Mouse (Mus musculus): Measurements from ENCODE around the gene Dynlrb1. TPM values are rescaled to one million over a fixed set of nuclear protein-coding genes. Genes with fewer than 3 reads are reported as not detected.

The Dynlrb1 gene
- polyA plus RNA-seq, 2 experiments from 2014 or later, result 259 to 281 TPM

- no peak for ATAC-seq
These were observed 47.5 kb downstream of the Dynlrb1 start for GRCm38 (mm10) chr2:155283793-155284192.

GRCm38 (mm10) chr2:155284647-155285046 is 48.3 kb downstream of the Dynlrb1 start:
- ATAC-seq, result no peak

GRCm38 (mm10) chr2:155285744-155286143 is 49.4 kb downstream of the Dynlrb1 start:
- peak; percentile 63 for ATAC-seq

- ATAC-seq, result no peak
These were observed 51.3 kb downstream of the Dynlrb1 start for GRCm38 (mm10) chr2:155287456-155288250.

- ATAC-seq, result no peak
These were observed 53.7 kb downstream of the Dynlrb1 start for GRCm38 (mm10) chr2:155290066-155290465.

DNA sequence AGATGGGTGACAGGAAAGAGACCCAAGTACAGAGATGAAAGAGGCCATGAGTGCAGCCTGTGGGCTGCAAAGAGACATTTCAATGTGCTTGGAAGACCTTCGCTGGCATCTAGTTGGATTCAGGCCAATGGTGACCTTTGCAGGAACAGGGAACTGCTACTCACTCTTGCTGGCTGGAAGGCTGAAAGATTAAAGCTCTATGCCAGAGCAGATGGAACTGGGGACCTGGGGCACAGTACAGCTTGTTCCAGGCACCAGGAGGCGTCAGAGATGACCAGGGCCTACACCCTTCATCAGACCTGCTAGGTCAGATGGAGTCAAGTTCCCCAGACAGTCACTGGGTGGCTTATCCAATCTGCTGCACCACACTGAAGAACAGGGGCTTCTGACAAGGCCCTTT is 57.0 kb downstream of the Dynlrb1 start:
- no peak for ATAC-seq

- no peak for ATAC-seq
These were observed 57.6 kb downstream of the Dynlrb1 start for GRCm38 (mm10) chr2:155293946-155294345.

DNA sequence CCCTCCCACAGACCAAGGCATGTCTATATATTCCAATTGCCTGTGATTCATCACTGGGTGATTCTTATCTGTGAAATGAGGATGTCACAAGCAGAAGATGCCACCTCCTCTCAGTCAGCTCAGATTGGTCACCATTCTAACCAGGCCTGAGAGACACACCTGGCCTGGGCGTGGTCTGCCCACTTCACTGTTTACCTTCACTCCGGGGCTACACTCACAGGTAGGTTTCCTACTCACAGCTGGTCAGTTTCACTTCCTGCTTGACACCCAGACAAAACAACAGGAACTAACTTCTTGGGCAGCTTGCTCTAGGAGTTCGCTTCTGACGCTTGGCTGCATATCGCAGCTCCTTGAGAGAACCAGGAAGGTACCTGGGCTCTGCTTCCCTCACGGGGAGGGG is 59.1 kb downstream of the Dynlrb1 start:
- no peak for ATAC-seq

GRCm38 (mm10) chr2:155299563-155299962 is 63.2 kb downstream of the Dynlrb1 start:
- ATAC-seq, result no peak

Other genes starting within 250 kb of the Dynlrb1 start
- not detected for gene Gm14226, start 218.3 kb upstream of the Dynlrb1 start, polyA plus RNA-seq (2017; shearing (Covaris generic))
- 10 to 100 TPM; 23.7 to 49.5 TPM for gene Ahcy, start 162.0 kb upstream of the Dynlrb1 start, polyA plus RNA-seq (2017; shearing (Covaris generic))
- gene Itch, start 103.0 kb upstream of the Dynlrb1 start, polyA plus RNA-seq (2017; shearing (Covaris generic)), result 10 to 100 TPM; 59.5 to 81.1 TPM
- gene Map1lc3a, start 39.8 kb downstream of the Dynlrb1 start, polyA plus RNA-seq (2017; shearing (Covaris generic)), result 1 to 10 TPM; 1.1 to 2.9 TPM
- 10 to 100 TPM; 40.1 to 41.4 TPM for gene Pigu, start 120.9 kb downstream of the Dynlrb1 start, polyA plus RNA-seq (2017; shearing (Covaris generic))
- 1 to 10 TPM; 1.2 to 1.6 TPM for gene Trp53inp2, start 144.5 kb downstream of the Dynlrb1 start, polyA plus RNA-seq (2017; shearing (Covaris generic))
- gene Ncoa6, start 237.4 kb downstream of the Dynlrb1 start, polyA plus RNA-seq (2017; shearing (Covaris generic)), result 10 to 100 TPM; 10.8 to 14.2 TPM